Mouse (Mus musculus): ENCODE measurements around the gene Dnm3. TPM values are rescaled to one million over a fixed set of nuclear protein-coding genes. Genes with fewer than 3 reads are reported as not detected.
A peak's percentile ranks its signal among the peaks of the same experiment; 100 is the strongest.

The Dnm3 gene
- polyA plus RNA-seq, 1 experiment from 2014 or later: 35.6 TPM

GRCm38 (mm10) chr1:162336224-162336623, 141.6 kb downstream of the Dnm3 start:
- ATAC-seq (no peak), DNase-seq (ENCODE audit: low read depth, low spot score) (no peak)
- TF ChIP-seq CTCF (IDR thresholded peaks at IDR 0.05): no peak
- POLR2A ChIA-PET: no interaction called here
- no peaks in the 10 kb centered on the region for H3K27me3 ChIP-seq
- CTCF ChIA-PET: interaction anchor here (0.8 to 1.8 kb wide), 8 partner anchors 9 to 360 kb away, joined by 3 to 6 read pairs (median 4); no protein-coding TSS in a partner anchor
- in situ Hi-C loops (cut with MboI; ENCODE audit: low pct_unique_long_range_greater_than_20kb): no loop called here

DNA sequence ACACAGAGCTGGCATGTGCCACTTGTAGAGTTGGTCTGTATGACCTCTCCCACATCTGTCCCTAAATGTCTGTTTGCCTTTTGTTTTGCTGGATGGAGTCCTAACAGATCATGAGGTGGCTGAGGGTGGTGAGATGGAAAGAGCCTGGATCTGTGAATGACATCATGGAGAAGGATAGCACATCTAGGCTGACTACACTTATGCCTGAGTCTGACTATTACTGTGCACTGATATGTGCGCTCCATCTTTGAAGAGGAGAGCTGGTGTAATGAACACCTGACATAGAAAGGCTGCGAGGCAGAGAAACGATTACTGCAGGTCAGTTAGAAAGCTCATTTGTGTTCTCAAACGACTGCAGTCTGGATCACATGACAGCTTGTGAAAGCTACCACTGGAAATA, 149.2 kb downstream of the Dnm3 start:
- no peak for TF ChIP-seq CTCF (IDR thresholded peaks at IDR 0.05)
- DNase-seq (ENCODE audit: low read depth, low spot score) (peak; percentile 1), ATAC-seq (no peak)
- POLR2A ChIA-PET: no interaction called here
- CTCF ChIA-PET: no interaction called here
- in situ Hi-C loops (cut with MboI; ENCODE audit: low pct_unique_long_range_greater_than_20kb): no loop called here
- H3K27me3 ChIP-seq: no peaks in the 10 kb centered on the region

DNA sequence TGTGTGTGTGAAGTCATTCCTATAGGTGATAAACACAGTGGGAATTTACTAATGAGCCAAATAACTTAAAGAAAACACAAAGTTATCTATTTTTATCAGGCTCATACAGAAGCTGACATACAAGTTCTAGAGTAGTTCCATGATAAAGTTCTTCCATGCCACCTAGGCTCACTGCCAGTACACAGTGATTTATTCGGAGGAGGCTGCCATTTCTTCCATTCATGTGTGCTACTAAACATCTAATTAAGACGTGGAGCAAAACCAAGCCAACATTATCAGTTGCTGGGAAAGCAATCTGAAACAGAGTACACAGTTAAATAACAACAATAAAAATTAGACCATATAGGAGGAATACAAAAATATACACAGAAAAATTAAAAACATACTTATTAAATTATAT, 150.2 kb downstream of the Dnm3 start:
- DNase-seq (ENCODE audit: low read depth, low spot score) (no peak), ATAC-seq (no peak)
- in situ Hi-C loops (cut with MboI; ENCODE audit: low pct_unique_long_range_greater_than_20kb): no loop called here
- no peak for TF ChIP-seq CTCF (IDR thresholded peaks at IDR 0.05)
- POLR2A ChIA-PET: no interaction called here
- no peaks in the 10 kb centered on the region for H3K27me3 ChIP-seq
- CTCF ChIA-PET: interaction anchor here (1.1 to 2.1 kb wide), 2 partner anchors 9 to 14 kb away, joined by 3 to 5 read pairs; no protein-coding TSS in a partner anchor

GRCm38 (mm10) chr1:162324412-162324811, 153.4 kb downstream of the Dnm3 start:
- H3K27me3 ChIP-seq: no peaks in the 10 kb centered on the region
- in situ Hi-C loops (cut with MboI; ENCODE audit: low pct_unique_long_range_greater_than_20kb): no loop called here
- POLR2A ChIA-PET: no interaction called here

GRCm38 (mm10) chr1:162323142-162323541, 154.7 kb downstream of the Dnm3 start:
- POLR2A ChIA-PET: no interaction called here
- H3K27me3 ChIP-seq: no peaks in the 10 kb centered on the region
- ATAC-seq (no peak), DNase-seq (ENCODE audit: low read depth, low spot score) (no peak)
- CTCF ChIA-PET: interaction anchor here (3.7 kb wide), 1 partner anchor 9 kb away, joined by 15 read pairs; no protein-coding TSS in a partner anchor
- no peak for TF ChIP-seq CTCF (IDR thresholded peaks at IDR 0.05)
- in situ Hi-C loops (cut with MboI; ENCODE audit: low pct_unique_long_range_greater_than_20kb): no loop called here

More at GRCm38 (mm10) chr1:162324412-162324811, 153.4 kb downstream of the Dnm3 start:
- TF ChIP-seq CTCF (IDR thresholded peaks at IDR 0.05): no peak
- CTCF ChIA-PET: interaction anchor here (1.4 to 3.7 kb wide), 3 partner anchors 10 to 12 kb away, joined by 4 to 15 read pairs (median 7); no protein-coding TSS in a partner anchor
- DNase-seq (ENCODE audit: low read depth, low spot score) (no peak), ATAC-seq (no peak)

GRCm38 (mm10) chr1:162313451-162314276, 164.2 kb downstream of the Dnm3 start:
- ChIA-PET POLR2A (interaction anchor here (0.5 kb wide), 1 partner anchor 751 kb away, joined by 3 read pairs; no protein-coding TSS in a partner anchor), CTCF (interaction anchor here (0.6 to 4.1 kb wide), 15 partner anchors 10 to 337 kb away, joined by 3 to 24 read pairs (median 3); no protein-coding TSS in a partner anchor)
- H3K27me3 ChIP-seq: no peaks in the 10 kb centered on the region
- peak; percentile 80 for TF ChIP-seq CTCF (IDR thresholded peaks at IDR 0.05)
- in situ Hi-C loops (cut with MboI; ENCODE audit: low pct_unique_long_range_greater_than_20kb): loop anchor here (5.0 to 10.0 kb wide), 3 partner anchors 219 to 566 kb away; no protein-coding TSS in a partner anchor
- peak; percentile 12 for DNase-seq (ENCODE audit: low read depth, low spot score)
- peak; percentile 57 for ATAC-seq

- CTCF ChIA-PET: interaction anchor here (1.0 to 4.1 kb wide), 6 partner anchors 18 to 336 kb away, joined by 3 to 24 read pairs (median 5); no protein-coding TSS in a partner anchor
Measured at GRCm38 (mm10) chr1:162312621-162313020, 165.2 kb downstream of the Dnm3 start.

GRCm38 (mm10) chr1:162312152-162312551, 165.7 kb downstream of the Dnm3 start:
- POLR2A ChIA-PET: no interaction called here
- DNase-seq (ENCODE audit: low read depth, low spot score) (no peak), ATAC-seq (no peak)
- no peaks in the 10 kb centered on the region for H3K27me3 ChIP-seq
- CTCF ChIA-PET: interaction anchor here (1.3 to 4.1 kb wide), 3 partner anchors 19 to 314 kb away, joined by 3 to 24 read pairs (median 5); no protein-coding TSS in a partner anchor
- in situ Hi-C loops (cut with MboI; ENCODE audit: low pct_unique_long_range_greater_than_20kb): loop anchor here (5.0 to 10.0 kb wide), 3 partner anchors 217 to 565 kb away; no protein-coding TSS in a partner anchor
- TF ChIP-seq CTCF (IDR thresholded peaks at IDR 0.05): no peak

More at GRCm38 (mm10) chr1:162312621-162313020, 165.2 kb downstream of the Dnm3 start:
- DNase-seq (ENCODE audit: low read depth, low spot score) (no peak), ATAC-seq (no peak)
- in situ Hi-C loops (cut with MboI; ENCODE audit: low pct_unique_long_range_greater_than_20kb): loop anchor here (5.0 to 10.0 kb wide), 3 partner anchors 218 to 565 kb away; no protein-coding TSS in a partner anchor
- POLR2A ChIA-PET: no interaction called here
- TF ChIP-seq CTCF (IDR thresholded peaks at IDR 0.05): no peak
- H3K27me3 ChIP-seq: no peaks in the 10 kb centered on the region

GRCm38 (mm10) chr1:162305247-162305646, 172.6 kb downstream of the Dnm3 start:
- TF ChIP-seq CTCF (IDR thresholded peaks at IDR 0.05): no peak
- ATAC-seq (no peak), DNase-seq (ENCODE audit: low read depth, low spot score) (no peak)
- no peaks in the 10 kb centered on the region for H3K27me3 ChIP-seq
- CTCF ChIA-PET: interaction anchor here (1.1 kb wide), 1 partner anchor 48 kb away, joined by 3 read pairs; no protein-coding TSS in a partner anchor
- in situ Hi-C loops (cut with MboI; ENCODE audit: low pct_unique_long_range_greater_than_20kb): no loop called here
- POLR2A ChIA-PET: interaction anchor here (0.6 kb wide), 2 partner anchors 25 to 300 kb away, joined by 3 read pairs; no protein-coding TSS in a partner anchor

DNA sequence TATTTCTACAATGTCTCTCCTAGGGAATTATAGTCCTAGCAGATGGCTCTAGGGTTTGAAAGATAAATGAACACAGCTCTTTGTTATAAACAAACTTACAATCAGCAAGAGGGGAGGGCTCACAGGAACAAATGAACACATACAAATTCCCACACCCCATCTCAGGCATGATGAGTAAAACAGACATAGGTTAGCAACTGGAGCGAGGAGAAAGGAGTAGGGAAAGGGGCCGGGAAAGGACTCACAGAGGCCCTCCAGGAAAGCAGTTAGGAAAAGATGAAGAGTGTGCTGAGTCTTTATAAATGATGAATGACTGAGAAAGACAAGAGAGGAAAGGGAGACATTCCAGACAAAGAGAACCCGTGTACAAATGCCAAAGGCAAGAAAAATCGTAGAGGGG, 175.4 kb downstream of the Dnm3 start:
- in situ Hi-C loops (cut with MboI; ENCODE audit: low pct_unique_long_range_greater_than_20kb): no loop called here
- CTCF ChIA-PET: interaction anchor here (1.2 kb wide), 1 partner anchor 11 kb away, joined by 3 read pairs; no protein-coding TSS in a partner anchor
- no peak for TF ChIP-seq CTCF (IDR thresholded peaks at IDR 0.05)
- DNase-seq (ENCODE audit: low read depth, low spot score): no peak
- POLR2A ChIA-PET: no interaction called here
- H3K27me3 ChIP-seq: no peaks in the 10 kb centered on the region
- ATAC-seq: no peak
